Mouse (Mus musculus): ENCODE measurements around the gene Hs3st3b1.

Hs3st3b1 gene

DNA sequence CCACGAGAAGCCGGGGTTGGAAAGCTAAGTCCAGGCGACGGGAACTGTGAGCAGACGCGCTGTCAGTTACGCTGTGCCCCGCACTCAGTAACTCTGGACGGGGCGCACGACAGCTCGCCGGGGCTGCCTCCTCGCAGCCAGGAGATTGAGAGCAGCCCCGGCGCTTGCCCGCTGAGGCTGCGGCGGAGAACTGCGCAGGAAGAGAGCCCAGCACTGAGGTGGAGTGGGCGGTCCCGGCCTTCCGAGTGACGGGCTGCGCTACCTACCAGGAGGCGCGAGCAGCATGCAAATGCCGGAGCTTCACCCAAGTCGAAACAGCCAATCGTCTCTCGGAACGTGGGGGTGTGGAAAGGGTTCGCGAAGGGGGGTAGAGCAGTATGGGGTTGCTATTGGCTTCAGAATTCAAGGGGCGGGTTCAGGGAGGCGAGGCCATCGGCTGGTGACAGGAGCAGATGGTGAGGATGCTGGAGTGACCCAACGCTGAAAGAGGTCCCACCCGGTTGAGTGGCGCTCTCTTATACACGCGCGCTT is at the start of gene Hs3st3b1:
Gene Hs3st3b1, minus strand, starts transcription at position 200 of the 531 bp plus-strand sequence.
- DNase-seq: peak; percentile 91

DNA sequence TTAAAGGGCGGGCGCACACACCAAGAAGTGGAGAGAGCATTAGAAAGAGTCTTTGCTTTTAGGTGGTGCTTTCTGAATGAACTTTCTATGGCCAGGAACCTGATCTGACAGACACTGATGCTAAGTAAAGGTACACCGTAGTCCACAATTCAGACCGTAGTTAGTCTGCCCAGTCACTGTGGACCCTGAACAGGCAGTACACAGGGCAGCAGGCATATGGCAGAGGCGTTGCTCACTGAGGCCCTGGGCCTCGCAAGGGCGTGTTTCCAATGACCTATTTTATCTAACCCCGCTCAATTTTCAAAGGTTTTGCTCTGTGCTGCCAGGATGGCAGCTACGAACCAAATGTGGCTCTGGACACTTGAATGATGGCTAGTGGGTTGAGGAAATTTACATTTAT is 49.4 kb upstream of the Hs3st3b1 start:
- no peak for DNase-seq

DNA sequence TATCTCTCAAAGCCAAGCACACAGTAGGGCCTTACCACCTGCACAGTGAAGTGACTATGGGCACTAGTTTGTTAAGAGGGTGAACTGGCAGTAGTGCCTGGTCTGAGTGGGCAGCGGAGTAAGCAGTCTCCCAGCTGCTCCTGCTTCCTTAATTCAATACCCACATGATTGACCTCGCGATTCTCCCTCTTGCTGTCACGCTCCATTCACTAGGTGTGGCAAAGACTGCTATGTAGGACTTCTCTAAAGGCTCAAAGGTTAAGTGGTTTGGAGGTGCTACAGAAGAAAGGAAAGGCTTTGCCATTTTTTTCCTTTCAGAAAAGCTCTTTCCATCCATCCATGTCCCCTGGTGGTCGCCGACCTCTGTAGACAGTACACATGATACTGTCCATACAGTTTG is 48.7 kb upstream of the Hs3st3b1 start:
- no peak for DNase-seq

DNA sequence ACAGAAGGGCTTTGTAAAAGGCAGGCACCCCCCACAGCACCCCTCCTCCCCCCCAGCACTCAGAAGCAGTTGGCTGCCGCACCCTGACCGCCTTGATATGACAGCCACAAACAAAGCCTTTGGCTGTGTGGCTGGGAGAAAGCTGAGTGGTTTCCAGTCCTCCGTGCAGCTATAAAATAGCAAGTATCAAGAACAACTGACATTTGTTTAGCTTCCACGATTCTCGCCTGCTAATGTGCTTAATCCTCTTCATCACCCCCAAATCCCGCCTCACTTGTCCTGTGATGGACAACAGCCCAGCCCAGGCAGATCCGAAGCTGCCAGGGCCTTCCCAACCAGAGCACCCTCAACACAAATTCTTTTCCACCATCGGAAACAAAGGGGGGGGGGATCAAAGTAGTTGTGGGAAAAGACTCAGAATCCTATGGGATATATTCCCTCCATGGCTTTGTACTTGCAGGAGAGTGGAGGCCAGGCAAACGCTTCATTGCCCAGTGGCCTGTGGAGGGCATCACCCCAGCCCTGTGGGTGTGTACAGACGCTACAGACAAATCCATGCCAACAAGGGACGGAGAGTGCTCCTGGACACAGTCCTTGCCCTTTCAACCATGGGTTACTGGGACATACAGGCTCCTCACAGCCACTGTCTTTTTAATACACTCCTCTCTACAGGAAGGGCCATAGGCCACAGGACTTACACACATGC is 47.3 kb upstream of the Hs3st3b1 start:
- DNase-seq: peak; percentile 16

DNA sequence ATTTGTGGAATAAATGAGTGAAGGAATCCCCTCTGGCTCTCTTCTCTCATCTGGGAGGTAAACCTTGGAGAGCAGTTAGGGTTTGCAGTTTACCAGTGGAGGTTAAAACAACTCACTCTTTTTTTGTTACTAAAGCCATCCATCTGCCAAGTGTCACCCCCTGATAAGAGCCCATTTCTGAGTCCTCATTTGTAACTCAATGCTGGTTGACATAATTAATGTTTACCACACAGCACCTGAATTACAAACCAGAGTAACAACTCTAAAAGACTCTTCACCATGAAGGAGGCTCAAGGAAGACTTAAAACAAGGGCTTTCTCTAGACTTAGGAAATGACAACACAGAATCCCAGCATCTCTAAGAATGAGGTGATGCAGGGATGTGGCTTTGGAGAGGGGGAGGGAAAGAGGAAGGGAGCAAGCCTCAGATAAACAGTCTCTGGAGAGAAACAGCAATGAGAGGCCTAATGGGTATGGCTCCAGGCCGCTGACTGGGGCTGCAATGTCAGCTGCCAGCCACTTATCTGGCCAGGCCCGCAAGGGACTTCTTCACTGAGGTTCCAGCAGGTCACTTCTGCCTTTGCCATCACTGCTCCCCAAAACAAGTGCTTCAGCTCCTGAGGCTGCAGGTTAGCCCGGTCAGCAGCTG is 46.4 kb upstream of the Hs3st3b1 start:
- DNase-seq: no peak

DNA sequence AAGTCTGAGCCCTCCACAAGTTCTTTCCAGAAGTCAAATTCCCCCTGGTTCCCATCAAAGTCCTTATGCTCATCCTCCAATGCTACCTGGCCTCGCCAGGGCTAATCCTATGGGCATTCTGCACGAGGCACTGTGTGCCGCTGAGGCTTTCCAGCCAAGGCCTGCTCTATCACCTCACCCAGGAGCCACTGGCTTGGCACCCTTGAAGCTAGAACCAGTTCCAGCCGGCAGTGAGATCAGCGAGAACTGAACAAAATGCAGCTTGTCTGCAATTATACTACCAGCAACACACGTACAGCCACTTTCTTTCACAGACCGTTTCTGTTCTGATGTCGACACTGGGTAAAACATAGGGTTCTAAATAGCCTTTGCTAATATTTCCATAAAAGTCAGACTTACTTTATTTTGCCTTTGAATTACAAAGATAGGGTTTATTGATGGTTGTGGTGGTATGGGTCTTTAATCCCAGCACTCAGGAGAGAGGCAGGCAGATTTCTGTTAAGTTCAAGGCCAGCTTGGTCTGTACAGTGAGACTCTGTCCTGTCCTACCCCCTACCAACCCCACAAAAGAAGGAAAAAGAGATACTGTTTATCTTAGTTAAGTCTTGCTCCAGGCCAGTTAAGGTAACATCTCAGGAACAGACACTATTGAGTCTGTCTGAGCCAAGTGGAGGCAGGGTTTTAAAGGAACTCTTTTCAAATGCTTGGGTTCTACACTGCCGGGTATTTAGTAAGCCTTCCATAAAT is 45.7 kb upstream of the Hs3st3b1 start:
- DNase-seq: no peak

- DNase-seq: no peak
Measured at GRCm38 (mm10) chr11:63965437-63965836, 43.3 kb upstream of the Hs3st3b1 start.

- DNase-seq: no peak
Measured at GRCm38 (mm10) chr11:63957207-63957606, 35.1 kb upstream of the Hs3st3b1 start.

GRCm38 (mm10) chr11:63956748-63957147 is 34.7 kb upstream of the Hs3st3b1 start:
- no peak for DNase-seq

DNA sequence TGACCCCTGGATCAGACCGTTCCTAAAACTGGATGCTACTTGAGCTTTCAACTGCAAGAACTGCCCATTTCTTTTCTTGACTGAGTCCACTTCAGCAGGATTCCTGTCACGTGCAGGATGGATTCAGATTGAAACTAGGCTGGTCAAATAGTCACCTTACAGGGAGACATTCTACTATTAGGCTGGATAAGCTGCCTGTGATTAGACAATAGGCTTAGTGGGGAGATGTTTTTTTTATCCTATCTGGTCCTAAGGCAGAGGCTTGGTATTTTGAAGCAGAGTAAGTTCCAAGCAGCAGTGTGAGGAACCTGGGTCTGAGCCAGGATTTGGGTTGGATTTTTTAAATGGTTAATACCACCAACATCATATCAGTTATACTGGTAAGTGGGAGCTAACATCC is 31.8 kb upstream of the Hs3st3b1 start:
- DNase-seq: no peak

GRCm38 (mm10) chr11:63952743-63953191 is 30.7 kb upstream of the Hs3st3b1 start:
- DNase-seq: no peak

GRCm38 (mm10) chr11:63951831-63952631 is 29.9 kb upstream of the Hs3st3b1 start:
- no peak for DNase-seq

DNA sequence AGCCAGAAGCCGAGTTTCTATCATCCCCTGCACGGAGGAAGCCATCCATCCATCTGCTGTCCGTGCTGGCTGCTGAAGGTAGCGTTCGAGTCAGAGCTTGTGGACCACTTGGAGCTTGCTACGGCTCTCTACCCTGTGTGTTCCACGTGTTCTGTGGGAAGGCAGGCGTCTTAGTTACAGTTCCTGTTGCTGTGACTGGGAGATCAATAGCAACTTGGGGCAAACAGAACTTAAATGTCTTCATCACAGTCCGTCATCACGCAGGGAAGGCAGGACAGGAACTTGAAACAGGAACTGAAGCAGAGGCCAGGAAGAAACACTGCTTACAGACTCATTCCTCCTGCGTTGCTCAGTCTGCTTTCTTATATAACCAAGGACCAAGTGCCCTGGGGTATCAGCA is 26.3 kb upstream of the Hs3st3b1 start:
- DNase-seq: no peak

DNA sequence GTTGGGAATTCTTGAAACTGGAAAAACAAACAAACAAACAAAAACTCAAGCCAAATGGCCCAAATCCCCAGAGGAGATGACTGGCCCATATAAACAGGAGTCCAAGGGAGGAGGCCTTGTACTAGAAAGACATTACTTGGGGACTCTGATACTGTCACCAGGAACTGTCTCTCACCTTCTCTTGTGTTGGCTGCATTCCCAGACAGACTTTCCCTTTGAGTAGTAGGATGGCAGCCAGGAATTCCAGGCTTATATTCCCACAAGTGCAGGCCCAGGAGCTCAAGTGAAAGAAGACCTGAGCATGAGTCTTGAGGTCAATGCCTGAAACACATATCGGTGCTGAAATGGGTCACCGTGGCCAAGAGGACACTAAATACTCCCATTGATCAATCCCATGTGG is 24.9 kb upstream of the Hs3st3b1 start:
- peak; percentile 52 for DNase-seq

GRCm38 (mm10) chr11:63943947-63944346 is 21.9 kb upstream of the Hs3st3b1 start:
- DNase-seq: no peak

DNA sequence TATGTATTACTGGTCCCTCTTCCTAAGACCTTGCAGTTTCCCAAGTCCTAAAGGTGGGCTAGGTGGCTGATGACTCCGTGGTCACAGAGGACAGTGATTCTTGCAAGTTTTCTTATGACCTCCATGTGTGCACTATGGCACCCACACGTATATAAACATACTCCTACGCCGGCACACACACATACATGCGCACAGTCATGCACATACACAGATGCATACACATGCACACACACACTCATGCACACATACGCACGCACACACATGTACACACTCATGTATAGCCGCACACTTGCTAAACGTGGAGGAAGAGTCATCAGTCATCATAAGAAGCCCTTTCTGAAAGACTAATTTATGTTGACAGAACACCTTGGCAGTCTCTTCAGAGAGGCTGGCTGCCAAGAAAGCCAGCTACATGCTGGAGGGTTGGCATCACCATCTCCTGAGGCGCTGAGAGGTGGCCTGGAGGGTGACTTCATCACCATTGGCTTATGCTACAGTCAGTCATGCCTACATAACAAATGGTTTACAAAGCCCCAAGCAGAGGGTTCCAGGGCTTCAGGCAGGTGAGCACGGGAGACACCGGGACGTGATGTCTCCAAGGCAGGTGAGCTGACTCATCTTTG is 21.3 kb upstream of the Hs3st3b1 start:
- DNase-seq: no peak

GRCm38 (mm10) chr11:63942177-63942576 is 20.1 kb upstream of the Hs3st3b1 start:
- DNase-seq: no peak

DNA sequence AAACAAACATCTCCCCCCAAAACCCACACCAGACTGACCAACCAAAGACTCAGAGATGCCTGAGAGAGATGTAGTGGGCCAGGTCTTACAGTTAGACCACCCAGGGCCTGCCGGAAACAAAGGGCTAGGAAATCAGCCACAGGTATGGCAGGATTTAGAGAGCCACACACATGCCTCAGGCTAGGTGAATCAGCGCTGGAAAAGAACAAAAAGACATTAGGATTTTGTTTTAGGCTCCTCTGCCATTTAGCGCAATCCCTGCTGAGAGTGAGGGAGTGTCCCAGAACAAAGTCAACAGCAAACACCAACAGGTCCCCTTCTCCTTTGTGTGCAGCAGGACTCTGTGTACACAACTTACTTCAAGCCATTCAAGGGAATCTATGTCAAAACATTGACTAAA is 14.6 kb upstream of the Hs3st3b1 start:
- no peak for DNase-seq

GRCm38 (mm10) chr11:63926901-63927300 is 4.8 kb upstream of the Hs3st3b1 start:
- no peak for DNase-seq

- DNase-seq: peak; percentile 57
Measured at GRCm38 (mm10) chr11:63925161-63925582, 3.1 kb upstream of the Hs3st3b1 start.

- no peak for DNase-seq
Measured at GRCm38 (mm10) chr11:63924286-63924930, 2.3 kb upstream of the Hs3st3b1 start.

DNA sequence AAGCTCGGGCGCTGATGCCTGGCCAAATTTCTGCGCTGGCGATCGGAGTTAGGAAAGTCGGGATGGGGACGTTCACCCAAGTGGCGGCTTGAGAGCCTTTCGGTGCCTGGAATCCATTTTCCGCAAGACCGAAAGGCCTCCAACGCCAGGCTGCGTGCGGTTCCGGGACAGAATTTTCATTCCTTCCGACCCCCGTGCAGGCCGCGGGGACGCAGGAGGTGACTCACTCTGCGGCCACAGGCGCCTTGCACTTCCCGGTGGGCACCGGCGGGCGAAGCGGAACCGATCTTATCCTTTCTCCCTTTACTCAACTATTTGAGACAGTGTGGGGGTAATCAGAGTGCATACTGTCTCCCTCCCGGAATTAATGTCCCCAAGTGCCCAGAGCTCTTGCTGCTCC is 1.3 kb upstream of the Hs3st3b1 start:
- no peak for DNase-seq

All from right cerebral cortex, adult 18-20 months (tissue).